Mouse (Mus musculus) forebrain, embryonic 11.5 days (tissue): ENCODE results near the gene Pgm2l1. TPM values are rescaled to one million over a fixed set of nuclear protein-coding genes. Genes with fewer than 3 reads are reported as not detected.
A peak's percentile ranks its signal among the peaks of the same experiment; 100 is the strongest.

ENCODE experiments used
- ATAC-seq: fragments of 200-750 bp; cut with Nextera tagmentation; replicated peaks from 2 replicates; pipeline ENCODE4 v1.8.0; 2017; ENCODE audit warnings: moderate TSS enrichment; ENCODE audit not compliant: low FRiP score
- DNase-seq: peaks from one replicate; pipeline ENCODE4 v3.0.0-alpha.2; 2017; ENCODE audit warnings: low spot score
- H3K27ac ChIP-seq: fragments of 300-500 bp; sonication (generic); 2 replicates; pipeline ENCODE4 v1.5.1; 2014; ENCODE audit warnings: low read depth, low read length
- H3K27me3 ChIP-seq: fragments of 300-500 bp; sonication (generic); 2 replicates; pipeline ENCODE4 v1.6.1; 2014; ENCODE audit warnings: mild to moderate bottlenecking, low read length, mixed read lengths; ENCODE audit not compliant: control insufficient read depth, insufficient read depth
- H3K36me3 ChIP-seq: fragments of 300-500 bp; sonication (generic); 2 replicates; pipeline ENCODE4 v1.6.1; 2014; ENCODE audit warnings: mild to moderate bottlenecking, low read length, moderate library complexity, mixed read lengths; ENCODE audit not compliant: control insufficient read depth, insufficient read depth
- H3K4me1 ChIP-seq: fragments of 300-500 bp; sonication (generic); replicated peaks from 2 replicates; pipeline ENCODE4 v1.6.1; 2014; ENCODE audit warnings: low read length, mixed read lengths; ENCODE audit not compliant: control insufficient read depth, insufficient read depth
- H3K4me2 ChIP-seq: fragments of 300-500 bp; sonication (generic); 2 replicates; pipeline ENCODE4 v1.6.1; 2014; ENCODE audit warnings: low read depth, mild to moderate bottlenecking, low read length, moderate library complexity, mixed read lengths; ENCODE audit not compliant: severe bottlenecking
- H3K4me3 ChIP-seq: fragments of 300-500 bp; sonication (generic); 2 replicates; pipeline ENCODE4 v1.5.1; 2014; ENCODE audit warnings: low read depth, low read length
- H3K9ac ChIP-seq: fragments of 300-500 bp; sonication (generic); 2 replicates; pipeline ENCODE4 v1.6.1; 2014; ENCODE audit warnings: low read length
- H3K9me3 ChIP-seq: fragments of 300-500 bp; sonication (generic); 2 replicates; pipeline ENCODE4 v1.6.1; 2016; ENCODE audit warnings: low read length, mixed read lengths; ENCODE audit not compliant: control insufficient read depth
- WGBS: fragments of 180-500 bp; shearing (Covaris S2); extraction: QIAGEN DNeasy Blood & Tissue Kit; methylation state at CpG from one replicate; pipeline ENCODE4 v1.1.7; 2014; 5-methylcytosine and 5-hydroxymethylcytosine counted together
- polyA plus RNA-seq: library from polyadenylated mRNA; unstranded; fragments of >200 nt; fragmentation: Nextera tagmentation; extraction: Ambion mirVana; gene quantifications from 2 replicates; pipeline ENCODE4 v1.2.1, GENCODE M21; 2014

Pgm2l1 gene
- polyA plus RNA-seq, 1 experiment from 2014 or later = 5.2 TPM

DNA sequence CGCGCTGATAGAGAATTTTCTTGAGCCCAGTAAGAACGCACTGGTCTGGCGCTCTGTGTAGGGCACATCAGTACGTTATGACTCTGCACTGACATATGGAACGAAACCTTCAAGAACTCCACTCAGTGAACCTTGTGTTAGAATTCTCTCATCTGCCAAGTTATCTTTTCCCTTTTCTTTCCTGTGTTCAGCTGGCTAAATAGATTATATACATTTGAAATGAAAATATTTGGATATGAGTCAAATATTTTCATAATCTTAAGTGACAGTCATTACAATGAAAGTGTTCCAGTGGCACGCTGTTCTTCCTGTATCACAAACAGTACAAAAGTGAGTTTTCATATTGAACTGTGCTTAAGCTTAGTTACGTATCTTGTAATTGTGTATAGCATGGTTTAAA, 45.2 kb downstream of the Pgm2l1 start:
- Histone ChIP-seq H3K4me1 (no peaks in the 10 kb centered on the region), H3K27me3 (no peaks in the 10 kb centered on the region), H3K4me2 (no peak overlapping the region), H3K9ac (no peak overlapping the region), H3K36me3 (no peaks in the 10 kb centered on the region), H3K9me3 (no peaks in the 10 kb centered on the region), H3K27ac (no peak overlapping the region), H3K4me3 (no peak overlapping the region)
- ATAC-seq (no peak), DNase-seq (no peak)
- WGBS = 96% methylated on average over 8 of the region's 8 CpGs

DNA sequence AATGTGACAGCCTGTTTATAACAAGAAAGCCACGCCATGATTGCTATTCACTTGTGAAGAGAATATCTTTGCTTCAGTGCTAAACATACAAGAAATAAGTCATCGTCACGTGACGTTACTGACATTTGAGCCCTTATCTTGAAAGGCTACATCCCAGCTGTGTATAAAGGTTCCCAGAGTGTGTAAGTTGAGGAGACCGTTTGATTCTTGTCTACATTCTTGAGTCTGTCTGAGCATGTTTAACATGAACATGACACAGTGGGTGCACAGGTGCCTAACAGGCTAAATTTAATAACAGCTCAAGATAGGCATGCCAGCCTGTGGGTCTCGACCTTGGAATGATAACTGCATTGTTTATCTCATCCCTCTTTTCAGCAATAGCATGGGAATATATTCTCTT, 47.3 kb downstream of the Pgm2l1 start:
- H3K27ac ChIP-seq = no peak overlapping the region
- DNase-seq = no peak
- WGBS = 87% methylated on average over 6 of the region's 6 CpGs
- H3K4me1 ChIP-seq = no peaks in the 10 kb centered on the region
- H3K4me2 ChIP-seq = no peak overlapping the region
- no peaks in the 10 kb centered on the region for H3K36me3 ChIP-seq
- no peak for ATAC-seq
- no peaks in the 10 kb centered on the region for H3K27me3 ChIP-seq
- H3K9ac ChIP-seq = no peak overlapping the region
- no peak overlapping the region for H3K4me3 ChIP-seq
- no peaks in the 10 kb centered on the region for H3K9me3 ChIP-seq

DNA sequence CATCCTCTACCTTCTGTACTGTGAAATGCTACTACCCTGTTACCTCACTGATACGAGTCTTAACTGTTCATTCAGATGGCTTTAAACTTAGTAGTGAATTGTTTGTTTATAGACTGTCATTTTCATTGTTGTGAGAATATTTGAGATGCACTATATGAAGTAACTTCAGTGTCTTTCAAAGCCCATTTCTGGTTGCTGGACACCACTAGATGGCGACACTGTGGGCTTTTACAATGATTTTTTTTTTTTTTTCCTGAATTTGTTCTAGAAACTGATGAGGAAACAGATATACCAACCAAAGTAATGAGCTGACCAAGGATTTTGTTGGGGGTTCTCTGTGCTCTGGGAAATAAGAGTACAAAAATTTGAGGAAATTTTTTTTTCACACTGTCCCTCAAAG, 49.2 kb downstream of the Pgm2l1 start:
- no peak for ATAC-seq
- H3K27ac ChIP-seq = no peak overlapping the region

DNA sequence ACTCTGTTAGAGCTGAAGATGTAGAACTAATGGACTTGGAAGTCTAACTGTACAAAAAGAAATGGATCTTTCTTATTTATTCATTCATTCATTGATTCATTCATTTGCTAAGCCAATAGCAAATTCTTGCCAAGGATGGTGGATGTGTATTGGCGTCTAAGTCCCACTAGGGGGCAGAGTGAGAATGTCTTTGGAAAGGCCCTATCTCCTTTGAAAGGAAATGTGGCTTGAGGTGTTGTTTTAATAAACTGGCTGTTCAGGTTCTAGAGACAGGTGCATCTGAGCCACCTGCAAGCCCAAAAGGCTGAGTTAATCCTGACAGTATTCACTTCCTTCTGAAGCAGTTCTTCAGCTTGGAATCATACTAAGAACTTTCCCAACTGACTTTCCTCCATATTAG, 52.6 kb downstream of the Pgm2l1 start:
- no peaks in the 10 kb centered on the region; the same call in 1 of the 2 replicates for H3K4me1 ChIP-seq
- H3K27me3 ChIP-seq = peaks cover 2% of the 10 kb centered on the region; the same call in 1 of the 2 replicates
- no peak overlapping the region for H3K27ac ChIP-seq
- H3K9ac ChIP-seq = no peak overlapping the region
- no peaks in the 10 kb centered on the region for H3K9me3 ChIP-seq
- no peak for DNase-seq
- 0% methylated on average over 1 of the region's 1 CpGs for WGBS
- ATAC-seq = no peak
- H3K4me3 ChIP-seq = no peak overlapping the region
- H3K4me2 ChIP-seq = no peak overlapping the region
- no peaks in the 10 kb centered on the region for H3K36me3 ChIP-seq

More for the DNA sequence above, 49.2 kb downstream of the Pgm2l1 start:
- Histone ChIP-seq H3K4me2 (no peak overlapping the region), H3K9ac (no peak overlapping the region), H3K27me3 (no peaks in the 10 kb centered on the region), H3K9me3 (no peaks in the 10 kb centered on the region), H3K36me3 (no peaks in the 10 kb centered on the region), H3K4me1 (no peaks in the 10 kb centered on the region), H3K4me3 (no peak overlapping the region)
- no peak for DNase-seq
- WGBS = 39% methylated on average over 2 of the region's 2 CpGs

DNA sequence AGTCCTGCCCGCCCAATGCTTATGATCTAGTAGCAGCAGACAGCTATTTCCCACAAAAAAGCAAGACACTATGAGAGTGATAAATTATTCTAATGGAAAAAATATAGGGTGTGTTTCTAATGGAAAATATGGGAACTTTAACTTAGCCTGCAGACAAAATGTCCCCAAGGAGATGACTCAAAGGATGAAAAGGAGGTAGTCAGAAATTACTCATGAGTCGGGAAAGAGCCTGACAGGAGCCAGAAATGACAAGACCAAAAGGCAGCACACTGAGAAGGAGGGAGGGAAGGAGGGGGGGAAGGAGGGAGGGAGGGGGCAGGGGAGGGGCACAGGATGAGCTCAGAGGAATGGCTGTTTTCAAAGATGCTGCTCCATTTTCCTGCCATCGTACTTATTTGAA, 54.4 kb downstream of the Pgm2l1 start:
- no peaks in the 10 kb centered on the region for H3K36me3 ChIP-seq
- no peak overlapping the region for H3K9ac ChIP-seq
- no peak overlapping the region for H3K27ac ChIP-seq
- H3K9me3 ChIP-seq = no peaks in the 10 kb centered on the region
- H3K27me3 ChIP-seq = peaks cover 15% of the 10 kb centered on the region
- DNase-seq = no peak
- H3K4me2 ChIP-seq = no peak overlapping the region
- ATAC-seq = no peak
- WGBS = 51% methylated on average over 3 of the region's 3 CpGs
- peaks cover 2% of the 10 kb centered on the region; the same call in 1 of the 2 replicates for H3K4me1 ChIP-seq
- no peak overlapping the region for H3K4me3 ChIP-seq

DNA sequence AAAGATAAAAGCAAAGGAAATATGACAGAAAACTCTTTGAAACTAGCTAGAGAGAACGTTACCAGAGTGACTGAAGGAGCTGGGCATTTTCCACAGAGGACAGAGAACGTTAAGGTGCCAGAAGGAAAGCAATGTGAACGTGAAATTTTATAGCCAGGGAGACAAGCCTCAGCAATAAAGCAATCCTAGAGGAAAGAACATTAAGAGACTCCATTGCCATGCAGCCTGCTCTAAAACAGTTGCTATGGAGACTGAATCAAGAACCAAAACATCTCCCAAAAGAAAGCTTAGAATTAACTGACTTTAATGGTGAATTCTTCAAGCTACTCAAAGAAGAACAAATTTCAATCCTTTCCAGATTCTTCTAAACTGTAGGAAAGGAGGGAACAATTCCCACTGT, 56.1 kb downstream of the Pgm2l1 start:
- Histone ChIP-seq H3K4me1 (peaks cover 2% of the 10 kb centered on the region; the same call in 1 of the 2 replicates), H3K9me3 (no peaks in the 10 kb centered on the region), H3K27me3 (peaks cover 17% of the 10 kb centered on the region), H3K4me3 (no peak overlapping the region), H3K4me2 (no peak overlapping the region), H3K9ac (no peak overlapping the region), H3K27ac (no peak overlapping the region), H3K36me3 (no peaks in the 10 kb centered on the region)
- ATAC-seq (no peak), DNase-seq (no peak)
- WGBS = 55% methylated on average over 3 of the region's 3 CpGs

DNA sequence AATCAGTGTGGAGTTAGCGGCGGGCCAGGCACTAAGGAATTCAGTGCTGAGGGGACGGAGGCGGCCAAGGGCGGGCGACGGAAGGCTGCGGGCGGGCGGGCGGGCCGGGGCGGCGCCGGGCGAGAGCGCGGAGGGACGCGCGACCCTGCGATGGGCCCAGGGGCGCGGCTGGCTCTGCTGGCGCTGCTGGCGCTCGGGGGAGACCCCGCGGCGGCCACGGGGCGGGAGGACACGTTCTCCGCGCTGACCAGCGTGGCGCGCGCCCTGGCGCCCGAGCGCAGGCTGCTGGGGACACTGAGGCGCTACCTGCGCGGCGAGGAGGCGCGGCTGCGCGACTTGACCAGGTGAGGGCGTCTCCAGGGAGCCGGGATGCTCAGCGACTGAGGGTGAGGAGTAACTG, 58.2 kb downstream of the Pgm2l1 start, which contains the start of gene P4ha3:
TSS of gene P4ha3 (plus strand) at position 138 of the 400 bp plus-strand sequence.
- Histone ChIP-seq H3K27ac (no peak within 1 kb of the TSS), H3K27me3 (peaks cover 17% of the 10 kb centered on the region), H3K9me3 (no peaks in the 10 kb centered on the region), H3K36me3 (no peaks in the 10 kb centered on the region), H3K4me2 (peak within 1 kb of the TSS; percentile 87), H3K4me1 (peaks cover 7% of the 10 kb centered on the region), H3K4me3 (peak within 1 kb of the TSS; percentile 53), H3K9ac (peak within 1 kb of the TSS; percentile 57)
- WGBS = 0% methylated on average over 51 of the region's 53 CpGs
- DNase-seq (peak; percentile 65), ATAC-seq (peak; percentile 52; the same call in 1 of the 2 replicates)

DNA sequence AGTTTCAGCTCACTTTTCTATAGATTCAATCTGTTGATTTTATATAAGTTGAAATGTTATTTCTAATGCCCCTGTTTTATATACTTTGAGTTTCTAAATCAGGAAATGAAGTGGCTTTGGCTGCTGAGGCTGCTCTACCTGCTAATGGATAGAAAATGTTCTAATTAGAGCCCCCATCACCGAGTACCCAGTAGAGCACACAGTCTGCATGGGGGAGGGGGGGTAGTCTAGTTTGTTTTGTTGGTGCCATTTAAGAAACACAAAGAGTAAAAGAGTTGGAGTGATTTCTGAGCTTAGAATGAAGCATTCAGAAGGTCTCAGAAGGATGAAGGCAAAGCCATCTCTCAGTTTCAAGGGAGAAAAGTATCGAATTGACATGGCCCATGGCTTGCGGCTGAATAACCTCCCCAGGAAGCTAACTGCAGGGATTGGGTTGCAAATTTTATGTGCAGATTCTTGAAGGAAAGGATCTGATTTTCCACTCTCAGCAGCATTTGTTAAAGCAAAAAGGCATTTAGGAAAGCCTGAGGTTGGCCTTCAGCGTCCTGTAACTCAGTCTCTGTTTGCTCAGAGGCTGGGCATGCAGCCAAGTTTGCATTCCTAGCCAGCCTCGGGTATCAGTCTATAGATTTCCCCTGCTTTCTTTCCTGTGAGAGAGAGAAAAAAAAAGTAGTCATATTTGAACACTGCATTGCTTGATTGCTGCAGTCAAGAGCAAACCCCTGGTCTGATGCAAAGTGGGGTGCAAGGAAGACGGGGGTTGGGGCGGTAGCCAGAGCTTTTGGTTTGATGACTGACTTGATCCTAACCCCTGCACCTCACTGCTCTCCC, 60.8 kb downstream of the Pgm2l1 start:
- Histone ChIP-seq H3K4me3 (no peak overlapping the region), H3K4me2 (peak overlapping the region; percentile 30; the same call in 1 of the 2 replicates), H3K4me1 (peaks cover 7% of the 10 kb centered on the region), H3K27me3 (peaks cover 17% of the 10 kb centered on the region), H3K9me3 (no peaks in the 10 kb centered on the region), H3K36me3 (no peaks in the 10 kb centered on the region), H3K9ac (no peak overlapping the region), H3K27ac (peak overlapping the region; percentile 79)
- WGBS = 32% methylated on average over 7 of the region's 7 CpGs
- peak; percentile 82 for DNase-seq
- ATAC-seq = peak; percentile 61
